Mouse (Mus musculus) hindbrain, embryonic 10.5 days (tissue): ENCODE data around the gene Ankar. TPM values are rescaled to one million over a fixed set of nuclear protein-coding genes. Genes with fewer than 3 reads are reported as not detected.

Experiments
- DNase-seq: peaks from one replicate; pipeline ENCODE4 v3.0.0-alpha.2; 2017; ENCODE audit warnings: low spot score
- H3K27ac ChIP-seq: fragments of 300-500 bp; sonication (generic); 2 replicates; pipeline ENCODE4 v1.5.1; 2016; ENCODE audit warnings: mild to moderate bottlenecking, moderate library complexity
- H3K27me3 ChIP-seq: fragments of 300-500 bp; sonication (generic); 2 replicates; pipeline ENCODE4 v1.6.1; 2016; ENCODE audit warnings: mild to moderate bottlenecking; ENCODE audit not compliant: poor library complexity, insufficient read depth, severe bottlenecking
- H3K36me3 ChIP-seq: fragments of 300-500 bp; sonication (generic); 2 replicates; pipeline ENCODE4 v1.6.1; 2016; ENCODE audit warnings: mild to moderate bottlenecking, moderate library complexity
- H3K4me1 ChIP-seq: fragments of 300-500 bp; sonication (generic); replicated peaks from 2 replicates; pipeline ENCODE4 v1.6.1; 2016; ENCODE audit warnings: mild to moderate bottlenecking
- H3K4me3 ChIP-seq: fragments of 300-500 bp; sonication (generic); 2 replicates; pipeline ENCODE4 v1.5.1; 2016; ENCODE audit warnings: mild to moderate bottlenecking, moderate library complexity
- H3K9me3 ChIP-seq: fragments of 300-500 bp; sonication (generic); 2 replicates; pipeline ENCODE4 v1.6.1; 2016; ENCODE audit warnings: mild to moderate bottlenecking, moderate library complexity
- WGBS: fragments of 180-500 bp; shearing (Covaris S2); methylation state at CpG from one replicate; pipeline ENCODE4 v1.1.7; 2016; 5-methylcytosine and 5-hydroxymethylcytosine counted together
- polyA plus RNA-seq: library from polyadenylated mRNA; unstranded; fragments of >200 nt; fragmentation: Nextera tagmentation; extraction: Ambion mirVana; gene quantifications from 2 replicates; pipeline ENCODE4 v1.2.1, GENCODE M21; 2016

Gene Ankar
- polyA plus RNA-seq, 1 experiment from 2014 or later = not detected

DNA sequence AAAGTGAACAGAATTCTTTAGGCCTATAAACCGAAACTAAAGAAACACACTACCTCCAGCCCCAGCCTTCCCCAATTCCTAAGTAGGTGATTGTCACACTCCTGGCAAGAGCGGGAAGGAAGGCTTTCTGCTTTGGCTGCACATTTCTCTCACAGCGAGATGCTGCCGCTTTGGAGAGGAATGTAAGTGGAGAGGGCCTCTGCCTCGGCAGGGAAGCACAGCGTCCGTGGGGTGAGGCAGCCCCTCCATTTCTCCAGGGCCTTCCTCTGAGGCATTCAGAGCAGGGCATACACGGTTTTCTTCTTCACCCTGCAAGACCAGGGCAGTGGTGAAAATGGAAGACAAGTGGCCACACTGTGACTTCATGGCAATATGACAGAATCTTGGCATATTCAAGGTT, 22.3 kb upstream of the Ankar start:
- Histone ChIP-seq H3K27ac (no peak overlapping the region), H3K9me3 (no peaks in the 10 kb centered on the region), H3K4me1 (peaks cover 26% of the 10 kb centered on the region), H3K27me3 (no peaks in the 10 kb centered on the region), H3K36me3 (peaks cover 3% of the 10 kb centered on the region; the same call in 1 of the 2 replicates), H3K4me3 (no peak overlapping the region)
- 45% methylated on average over 8 of the region's 8 CpGs for WGBS
- no peak for DNase-seq

DNA sequence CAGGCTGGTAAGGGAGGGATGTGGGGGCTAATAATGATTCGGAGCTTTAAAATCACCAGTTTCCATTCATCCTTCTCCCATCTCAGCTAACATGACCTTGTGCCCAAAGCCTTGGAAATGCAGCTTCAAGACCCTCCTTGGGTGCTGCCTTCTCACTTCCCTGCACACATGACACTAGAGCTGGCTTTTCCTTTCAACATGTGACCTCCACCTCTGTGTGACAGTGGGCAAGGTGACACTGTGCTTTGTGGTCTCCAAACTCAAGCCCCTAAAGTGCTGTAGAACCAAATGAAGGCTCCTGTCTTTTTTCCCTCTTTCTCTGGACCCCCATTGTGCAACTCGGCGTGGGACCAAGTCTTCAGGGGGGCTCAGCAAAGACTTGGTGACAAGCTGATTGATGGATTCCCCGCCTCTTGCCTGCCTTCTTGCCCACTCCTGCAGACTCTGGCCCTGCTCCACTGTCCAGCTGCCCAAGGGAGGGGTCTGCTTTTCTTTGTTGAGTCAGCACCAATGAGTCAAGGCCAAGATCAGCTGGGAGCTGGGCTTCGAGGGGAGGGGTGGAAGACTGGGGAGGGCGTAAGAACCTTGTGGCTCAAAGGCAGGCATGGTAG, 19.8 kb upstream of the Ankar start:
- peaks cover 26% of the 10 kb centered on the region for H3K4me1 ChIP-seq
- WGBS = 34% methylated on average over 6 of the region's 6 CpGs
- H3K4me3 ChIP-seq = no peak overlapping the region

DNA sequence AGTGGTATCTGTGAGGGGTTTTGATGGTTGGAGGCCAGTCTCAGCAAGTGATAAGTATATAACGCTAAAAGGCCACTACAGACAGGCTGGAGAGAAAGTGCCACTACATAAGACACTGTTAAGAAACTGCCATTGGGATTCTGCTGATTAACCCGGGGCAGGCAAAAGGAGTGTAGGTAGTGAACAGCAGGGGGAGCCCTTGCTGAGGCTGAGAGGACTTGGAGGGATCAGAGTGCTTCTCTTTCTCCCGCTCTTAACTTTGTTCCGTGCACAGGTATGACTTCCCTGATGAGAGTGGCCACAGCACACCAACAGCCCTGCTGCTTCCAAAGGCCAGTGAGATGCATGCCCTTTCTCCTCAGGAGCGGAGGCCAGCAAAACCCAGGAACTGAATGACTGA, 18.5 kb upstream of the Ankar start:
- DNase-seq = peak; percentile 73
- 25% methylated on average over 5 of the region's 5 CpGs for WGBS

More for the DNA sequence above, 19.8 kb upstream of the Ankar start:
- Histone ChIP-seq H3K27me3 (no peaks in the 10 kb centered on the region), H3K27ac (peak overlapping the region; percentile 66), H3K36me3 (peaks cover 13% of the 10 kb centered on the region), H3K9me3 (no peaks in the 10 kb centered on the region)
- DNase-seq = peak; percentile 69

DNA sequence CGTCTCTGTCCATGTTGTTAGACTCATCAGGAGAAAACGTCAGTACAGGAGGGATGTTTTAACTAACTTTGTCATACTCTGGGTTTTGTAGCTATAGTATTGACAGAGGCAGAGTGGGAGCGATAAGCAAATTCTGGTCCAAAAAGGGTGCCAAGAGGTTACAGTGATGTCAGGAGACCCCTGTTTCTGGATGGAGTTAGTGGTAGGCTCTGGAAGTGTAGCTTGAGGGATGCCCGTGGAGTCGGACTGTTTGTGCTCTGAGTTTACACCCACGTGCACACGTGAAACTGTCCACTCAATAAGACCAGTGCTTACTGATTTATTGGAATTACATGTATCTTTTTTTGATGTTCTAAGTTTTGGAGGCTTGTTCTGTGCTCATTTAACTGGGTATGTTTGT, 17.2 kb upstream of the Ankar start:
- 93% methylated on average over 7 of the region's 7 CpGs for WGBS
- Histone ChIP-seq H3K4me3 (no peak overlapping the region), H3K4me1 (peaks cover 31% of the 10 kb centered on the region), H3K9me3 (no peaks in the 10 kb centered on the region), H3K36me3 (peaks cover 40% of the 10 kb centered on the region), H3K27me3 (no peaks in the 10 kb centered on the region), H3K27ac (no peak overlapping the region)
- DNase-seq = no peak

More for the DNA sequence above, 18.5 kb upstream of the Ankar start:
- no peaks in the 10 kb centered on the region for H3K9me3 ChIP-seq
- peaks cover 27% of the 10 kb centered on the region for H3K36me3 ChIP-seq
- peaks cover 26% of the 10 kb centered on the region for H3K4me1 ChIP-seq
- H3K27me3 ChIP-seq = no peaks in the 10 kb centered on the region
- no peak overlapping the region for H3K4me3 ChIP-seq
- no peak overlapping the region for H3K27ac ChIP-seq

DNA sequence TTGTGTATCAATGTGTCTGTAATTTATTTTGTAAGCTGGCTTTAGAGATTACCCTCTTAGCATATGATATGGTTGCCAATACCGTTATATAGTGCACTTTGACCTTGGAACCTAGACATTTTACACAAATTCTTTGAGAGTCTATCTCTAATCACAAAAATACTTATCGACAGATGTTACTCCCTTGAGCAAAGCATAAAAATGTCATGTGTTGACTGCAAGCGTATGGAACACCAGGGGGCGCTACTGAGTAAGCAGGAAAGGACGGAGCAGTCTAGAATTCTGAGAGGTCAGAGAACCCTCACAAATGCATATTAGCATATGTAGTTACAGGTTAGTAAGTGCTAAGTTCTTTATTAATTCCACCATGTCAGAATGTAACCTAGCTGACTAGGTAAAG, 16.5 kb upstream of the Ankar start:
- H3K27ac ChIP-seq = no peak overlapping the region
- H3K27me3 ChIP-seq = no peaks in the 10 kb centered on the region
- H3K4me3 ChIP-seq = no peak overlapping the region
- H3K36me3 ChIP-seq = peaks cover 45% of the 10 kb centered on the region
- H3K4me1 ChIP-seq = peaks cover 34% of the 10 kb centered on the region
- whole genome bisulfite sequencing = 16% methylated on average over 5 of the region's 5 CpGs
- peak; percentile 78 for DNase-seq
- H3K9me3 ChIP-seq = no peaks in the 10 kb centered on the region

DNA sequence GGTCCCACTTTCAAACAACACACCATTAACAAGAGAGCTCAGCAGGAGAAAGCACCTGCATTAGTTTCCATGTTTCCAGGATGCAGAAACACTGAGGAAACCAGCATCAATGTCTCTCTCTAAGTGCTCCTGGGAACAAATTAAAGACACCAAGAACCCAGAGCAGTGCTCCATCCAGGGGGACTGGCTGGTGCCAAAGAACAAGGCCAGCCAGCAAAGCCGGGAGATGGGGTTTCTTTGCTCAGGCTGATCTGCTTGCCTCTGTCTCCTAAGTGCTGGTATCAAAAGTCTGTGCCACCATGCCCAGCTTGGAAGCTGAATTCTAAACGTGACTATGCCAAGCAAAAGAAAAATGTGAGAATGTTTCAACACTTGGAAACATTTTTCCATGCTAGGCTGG, 16.0 kb upstream of the Ankar start:
- no peaks in the 10 kb centered on the region for H3K27me3 ChIP-seq
- 53% methylated on average over 2 of the region's 2 CpGs for WGBS
- H3K4me3 ChIP-seq = no peak overlapping the region
- peaks cover 34% of the 10 kb centered on the region for H3K4me1 ChIP-seq
- H3K27ac ChIP-seq = no peak overlapping the region
- H3K9me3 ChIP-seq = no peaks in the 10 kb centered on the region
- H3K36me3 ChIP-seq = peaks cover 45% of the 10 kb centered on the region
- DNase-seq = no peak

DNA sequence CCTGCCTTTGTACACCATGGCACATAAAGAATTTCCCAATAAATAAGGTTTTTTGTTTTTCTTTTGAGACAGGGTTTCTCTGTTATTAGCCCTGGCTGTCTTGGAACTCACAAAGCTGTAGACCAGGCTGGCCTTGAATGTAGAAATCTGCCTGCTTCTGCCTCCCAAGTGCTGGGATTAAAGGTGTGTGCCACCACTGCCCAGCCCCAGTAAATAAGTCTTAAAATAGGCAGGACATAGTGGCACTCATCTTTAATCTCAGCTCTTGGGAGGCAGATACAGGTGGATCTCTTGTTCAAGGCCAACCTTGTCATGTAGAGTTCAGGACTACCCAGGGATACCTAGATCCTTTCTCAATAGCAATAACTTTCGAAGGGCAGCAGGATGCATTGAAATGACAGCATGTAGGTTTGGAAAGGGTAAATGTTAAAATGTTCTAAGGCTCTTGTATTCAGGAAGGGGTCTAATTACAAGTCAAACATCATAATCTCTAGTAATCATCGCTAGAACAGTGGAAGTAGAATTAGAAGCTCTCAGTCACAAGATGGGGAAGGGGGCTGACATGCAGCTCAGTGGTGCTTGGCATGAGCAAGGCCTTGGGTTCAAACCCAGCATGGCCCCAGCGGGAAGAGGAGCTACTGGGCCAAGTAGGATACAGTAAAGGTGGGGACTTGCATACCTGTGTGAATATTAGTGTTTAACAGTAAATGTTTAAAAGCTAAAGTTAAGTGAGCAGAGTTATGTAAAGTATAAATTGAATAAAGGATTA, 15.4 kb upstream of the Ankar start:
- 82% methylated on average over 3 of the region's 3 CpGs for WGBS
- no peak for DNase-seq
- peaks cover 45% of the 10 kb centered on the region for H3K36me3 ChIP-seq

DNA sequence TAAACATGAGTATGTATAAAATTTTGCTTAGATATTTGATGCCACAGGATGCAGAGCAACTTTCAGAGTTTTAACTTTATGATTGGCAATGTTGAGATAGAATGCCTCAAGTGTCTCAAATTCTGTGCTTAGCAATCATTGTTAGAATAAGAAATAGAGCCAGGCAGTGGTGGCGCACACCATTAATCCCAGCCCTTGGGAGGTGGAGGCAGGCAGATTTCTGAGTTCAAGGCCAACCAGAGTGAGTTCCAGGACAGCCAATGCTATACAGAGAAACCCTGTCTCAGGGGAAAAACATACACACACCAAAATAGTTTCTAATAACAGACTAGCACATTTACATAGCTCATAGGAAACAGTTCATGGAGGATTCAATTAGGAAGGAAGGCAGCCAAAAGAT, 14.7 kb upstream of the Ankar start:
- peaks cover 42% of the 10 kb centered on the region for H3K36me3 ChIP-seq
- no peaks in the 10 kb centered on the region for H3K9me3 ChIP-seq
- H3K27ac ChIP-seq = no peak overlapping the region
- 93% methylated on average over 1 of the region's 1 CpGs for WGBS
- no peak overlapping the region for H3K4me3 ChIP-seq
- H3K27me3 ChIP-seq = no peaks in the 10 kb centered on the region
- no peak for DNase-seq
- H3K4me1 ChIP-seq = peaks cover 22% of the 10 kb centered on the region

More for the DNA sequence above, 15.4 kb upstream of the Ankar start:
- H3K27me3 ChIP-seq = no peaks in the 10 kb centered on the region
- H3K4me1 ChIP-seq = peaks cover 29% of the 10 kb centered on the region
- H3K9me3 ChIP-seq = no peaks in the 10 kb centered on the region
- no peak overlapping the region for H3K4me3 ChIP-seq
- no peak overlapping the region for H3K27ac ChIP-seq

DNA sequence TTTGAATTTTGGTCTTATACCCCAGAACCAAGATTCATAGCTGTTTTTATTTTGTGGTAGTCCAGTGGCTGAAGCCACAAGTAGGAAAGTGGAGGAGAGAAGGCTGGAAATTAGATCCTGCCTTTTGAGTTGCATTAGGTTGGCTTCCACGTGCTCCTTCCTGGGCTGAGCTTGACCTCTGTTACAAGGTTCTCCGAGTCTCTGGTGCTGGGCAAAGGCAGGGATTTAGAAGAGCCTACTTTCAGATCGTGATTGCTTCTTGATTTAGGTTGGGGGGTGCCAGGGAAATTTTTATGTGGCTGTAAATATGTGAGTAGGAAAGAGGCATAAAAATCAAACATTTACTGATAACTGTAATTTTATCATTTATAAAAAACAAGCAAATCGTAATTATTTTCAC, 14.2 kb upstream of the Ankar start:
- WGBS = 79% methylated on average over 4 of the region's 4 CpGs
- Histone ChIP-seq H3K36me3 (peaks cover 42% of the 10 kb centered on the region), H3K9me3 (no peaks in the 10 kb centered on the region), H3K4me3 (no peak overlapping the region), H3K27ac (no peak overlapping the region), H3K4me1 (peaks cover 20% of the 10 kb centered on the region), H3K27me3 (no peaks in the 10 kb centered on the region)
- DNase-seq = no peak

DNA sequence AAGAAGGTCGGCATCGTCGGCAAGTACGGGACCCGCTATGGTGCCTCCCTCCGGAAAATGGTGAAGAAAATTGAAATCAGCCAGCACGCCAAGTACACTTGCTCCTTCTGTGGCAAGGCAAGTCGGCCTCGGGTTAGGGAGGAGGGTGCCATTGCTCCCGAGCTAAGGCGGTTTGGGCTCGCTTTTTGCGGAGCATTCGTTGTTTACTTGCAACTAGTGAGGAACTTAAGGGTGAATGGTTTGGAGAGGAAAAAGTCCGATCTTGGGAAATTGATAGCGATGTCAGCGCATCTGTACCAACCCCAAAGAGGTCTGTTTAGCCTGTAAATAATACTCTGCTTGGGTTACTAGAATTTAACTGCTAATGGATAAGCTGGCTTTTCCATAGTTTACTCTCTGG, 11.3 kb upstream of the Ankar start:
- Histone ChIP-seq H3K36me3 (peaks cover 42% of the 10 kb centered on the region), H3K4me1 (peaks cover 14% of the 10 kb centered on the region), H3K9me3 (no peaks in the 10 kb centered on the region), H3K4me3 (peak overlapping the region; percentile 81), H3K27me3 (no peaks in the 10 kb centered on the region), H3K27ac (peak overlapping the region; percentile 95)
- DNase-seq = peak; percentile 34
- WGBS = under 1% methylated on average over 17 of the region's 17 CpGs

DNA sequence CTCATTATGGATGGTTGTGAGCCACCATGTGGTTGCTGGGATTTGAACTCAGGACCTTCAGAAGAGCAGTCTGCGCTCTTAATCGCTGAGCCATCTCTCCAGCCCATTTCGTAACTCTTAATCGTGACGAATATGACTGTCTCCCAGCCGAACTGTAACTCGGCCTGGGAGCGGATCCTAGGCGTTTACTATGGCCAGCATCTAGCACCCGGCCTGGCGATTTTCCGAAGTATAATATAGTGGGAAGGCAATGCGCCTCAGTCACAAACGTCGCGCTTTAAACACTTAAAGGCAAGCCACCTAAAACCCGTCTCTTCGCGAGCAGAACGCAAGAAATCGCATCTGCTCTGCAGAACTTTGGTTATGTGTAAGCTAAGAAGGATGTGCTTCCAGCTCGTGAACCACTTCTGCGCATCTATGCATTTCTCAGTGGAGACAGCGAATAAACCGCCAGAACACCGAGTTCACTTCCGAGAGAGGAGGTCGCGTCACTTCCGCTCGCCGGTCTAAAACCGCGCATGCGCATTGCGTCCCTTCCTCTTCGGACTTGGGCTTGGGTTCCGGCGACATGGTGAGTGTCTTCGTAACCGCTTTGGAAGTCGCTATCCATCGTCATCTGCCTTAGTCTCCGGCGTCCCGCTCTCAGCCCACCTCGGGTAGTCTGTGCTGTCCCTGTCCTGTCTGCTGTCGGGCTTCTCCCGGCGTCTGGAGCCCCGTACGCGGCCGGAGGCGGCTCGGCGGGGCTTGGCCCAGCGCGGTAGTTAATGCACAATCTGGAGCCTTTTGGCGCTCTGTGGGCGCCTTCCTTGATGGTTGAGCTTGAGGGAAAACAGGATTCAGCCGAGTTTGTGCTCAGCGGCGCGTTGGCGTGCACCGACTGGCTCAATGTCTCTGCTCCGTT, 10.6 kb upstream of the Ankar start, which contains the start of gene Rpl37a:
TSS of gene Rpl37a (plus strand) at position 538 of the 901 bp plus-strand sequence.
- Histone ChIP-seq H3K4me1 (peaks cover 14% of the 10 kb centered on the region), H3K27ac (peak within 1 kb of the TSS; percentile 95), H3K9me3 (no peaks in the 10 kb centered on the region), H3K27me3 (no peaks in the 10 kb centered on the region), H3K36me3 (peaks cover 39% of the 10 kb centered on the region), H3K4me3 (peak within 1 kb of the TSS; percentile 81)
- whole genome bisulfite sequencing = 3% methylated on average over 68 of the region's 68 CpGs
- DNase-seq = peak; percentile 96

DNA sequence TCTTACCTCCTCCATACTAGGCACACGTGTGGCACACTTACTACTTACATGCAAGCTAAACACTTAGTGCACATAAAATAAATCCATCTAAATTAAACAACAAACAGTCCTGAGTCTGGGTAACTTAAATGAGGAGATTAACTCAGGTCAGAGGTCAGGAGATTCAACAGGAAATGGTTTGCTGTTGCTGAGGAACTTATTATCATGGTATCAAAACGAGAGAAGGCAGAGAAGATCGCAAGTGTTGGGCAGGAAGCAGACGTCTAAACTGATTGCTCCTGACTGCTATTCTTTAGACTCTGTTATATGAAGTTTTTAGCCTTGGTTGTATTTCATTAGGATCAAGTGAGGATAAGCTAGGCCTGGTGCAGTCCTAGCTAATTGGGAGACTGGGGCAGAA, 7.1 kb upstream of the Ankar start:
- H3K4me1 ChIP-seq = peaks cover 6% of the 10 kb centered on the region
- no peak overlapping the region for H3K4me3 ChIP-seq
- no peak for DNase-seq
- no peaks in the 10 kb centered on the region for H3K27me3 ChIP-seq
- 80% methylated on average over 4 of the region's 4 CpGs for WGBS
- H3K36me3 ChIP-seq = peaks cover 5% of the 10 kb centered on the region
- H3K9me3 ChIP-seq = no peaks in the 10 kb centered on the region
- no peak overlapping the region for H3K27ac ChIP-seq
